Mouse (Mus musculus) olfactory bulb, adult 2 months (tissue): ENCODE results near the gene Clstn3.

Source experiments
- CTCF ChIP-seq: fragments of 200-500 bp; IDR thresholded peaks from 2 replicates; pipeline ENCODE4 v1.5.1; 2012; ENCODE audit warnings: low read depth, mild to moderate bottlenecking, low read length, moderate library complexity; ENCODE audit not compliant: insufficient read depth
- POLR2A ChIP-seq: fragments of 200-500 bp; IDR thresholded peaks from 2 replicates; pipeline ENCODE4 v1.6.1; 2012; ENCODE audit warnings: mild to moderate bottlenecking, low read depth, low read length, moderate library complexity; ENCODE audit not compliant: insufficient read depth

DNA sequence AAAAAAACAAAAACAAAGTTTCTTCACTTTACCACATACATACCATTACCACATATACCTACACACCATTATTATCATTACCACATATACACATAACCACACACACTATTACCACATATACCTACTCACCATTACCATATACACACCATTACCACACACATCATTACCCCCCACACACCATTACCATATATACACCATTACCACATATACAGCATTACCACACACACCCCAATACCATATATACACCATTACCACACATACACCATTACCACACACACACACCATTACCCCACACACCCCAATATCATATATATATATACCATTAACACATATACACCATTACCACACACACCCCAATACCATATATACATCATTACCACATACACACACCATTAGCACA is 57.4 kb downstream of the Clstn3 start:
- TF ChIP-seq CTCF = no peak
- TF ChIP-seq POLR2A = no peak
